Mouse (Mus musculus) liver, embryonic 15.5 days (tissue): Measurements from ENCODE around the gene Cdr2l. TPM values are rescaled to one million over a fixed set of nuclear protein-coding genes. Genes with fewer than 3 reads are reported as not detected.

Experiments used
- ATAC-seq: fragments of 200-750 bp; cut with Nextera tagmentation; 2 replicates; pipeline ENCODE4 v1.8.0; 2017; ENCODE audit warnings: moderate number of reproducible peaks, mild to moderate bottlenecking, moderate library complexity; ENCODE audit not compliant: insufficient read depth
- H3K27ac ChIP-seq: fragments of 300-500 bp; sonication (generic); replicated peaks from 2 replicates; pipeline ENCODE4 v1.5.1; 2015; ENCODE audit warnings: mild to moderate bottlenecking, inconsistent platforms
- H3K27me3 ChIP-seq: fragments of 300-500 bp; sonication (generic); 2 replicates; pipeline ENCODE4 v1.6.1; 2015; ENCODE audit warnings: mild to moderate bottlenecking, inconsistent platforms
- H3K36me3 ChIP-seq: fragments of 300-500 bp; sonication (generic); replicated peaks from 2 replicates; pipeline ENCODE4 v1.6.1; 2015; ENCODE audit warnings: moderate library complexity, mild to moderate bottlenecking, inconsistent platforms
- H3K4me1 ChIP-seq: fragments of 300-500 bp; sonication (generic); replicated peaks from 2 replicates; pipeline ENCODE4 v1.6.1; 2015; ENCODE audit warnings: inconsistent platforms
- H3K4me2 ChIP-seq: fragments of 300-500 bp; sonication (generic); 2 replicates; pipeline ENCODE4 v1.6.1; 2015; ENCODE audit warnings: moderate library complexity, mild to moderate bottlenecking, inconsistent platforms
- H3K4me3 ChIP-seq: fragments of 300-500 bp; sonication (generic); replicated peaks from 2 replicates; pipeline ENCODE4 v1.5.1; 2015; ENCODE audit warnings: mild to moderate bottlenecking, inconsistent platforms
- H3K9ac ChIP-seq: fragments of 300-500 bp; sonication (generic); 2 replicates; pipeline ENCODE4 v1.6.1; 2015; ENCODE audit warnings: moderate library complexity, mild to moderate bottlenecking, inconsistent platforms
- H3K9me3 ChIP-seq: fragments of 300-500 bp; sonication (generic); replicated peaks from 2 replicates; pipeline ENCODE4 v1.6.1; 2016; ENCODE audit warnings: inconsistent platforms
- WGBS: fragments of 180-500 bp; shearing (Covaris S2); methylation state at CpG from one replicate; pipeline ENCODE4 v1.1.7; 2015; ENCODE audit warnings: mixed read lengths; ENCODE audit not compliant: insufficient replicate concordance; 5-methylcytosine and 5-hydroxymethylcytosine counted together
- polyA plus RNA-seq: library from polyadenylated mRNA; unstranded; fragments of >200 nt; fragmentation: Nextera tagmentation; extraction: Ambion mirVana; gene quantifications from 2 replicates; pipeline ENCODE4 v1.2.1, GENCODE M21; 2015

Cdr2l gene
- polyA plus RNA-seq, 1 experiment from 2014 or later, result 1.2 TPM

GRCm38 (mm10) chr11:115371354-115371753 lies 10.4 kb upstream of the Cdr2l start:
- Histone ChIP-seq H3K9me3 (no peaks in the 10 kb centered on the region), H3K9ac (no peak overlapping the region), H3K4me3 (no peak overlapping the region), H3K4me1 (peaks cover 15% of the 10 kb centered on the region), H3K36me3 (no peaks in the 10 kb centered on the region), H3K27ac (no peak overlapping the region), H3K27me3 (peaks cover 92% of the 10 kb centered on the region), H3K4me2 (no peak overlapping the region)
- 51% methylated on average over 8 of the region's 8 CpGs for WGBS
- ATAC-seq, result no peak

- 30% methylated on average over 1 of the region's 1 CpGs for WGBS
- Histone ChIP-seq H3K4me1 (peaks cover 12% of the 10 kb centered on the region), H3K4me2 (no peak overlapping the region), H3K4me3 (no peak overlapping the region), H3K27me3 (peaks cover 90% of the 10 kb centered on the region), H3K9me3 (no peaks in the 10 kb centered on the region), H3K9ac (no peak overlapping the region), H3K36me3 (no peaks in the 10 kb centered on the region), H3K27ac (no peak overlapping the region)
- ATAC-seq, result no peak
Measured at GRCm38 (mm10) chr11:115372015-115372414, 9.7 kb upstream of the Cdr2l start.

GRCm38 (mm10) chr11:115372737-115373136 lies 9.0 kb upstream of the Cdr2l start:
- H3K27me3 ChIP-seq, result peaks cover 89% of the 10 kb centered on the region
- H3K36me3 ChIP-seq, result no peaks in the 10 kb centered on the region
- H3K4me1 ChIP-seq, result peaks cover 4% of the 10 kb centered on the region
- no peak overlapping the region for H3K27ac ChIP-seq
- H3K9ac ChIP-seq, result no peak overlapping the region
- H3K4me2 ChIP-seq, result no peak overlapping the region
- no peaks in the 10 kb centered on the region for H3K9me3 ChIP-seq
- H3K4me3 ChIP-seq, result no peak overlapping the region
- 31% methylated on average over 2 of the region's 2 CpGs for WGBS
- ATAC-seq, result no peak

GRCm38 (mm10) chr11:115373805-115374694 lies 7.7 kb upstream of the Cdr2l start:
- H3K4me2 ChIP-seq, result peak overlapping the region; percentile 39
- H3K27me3 ChIP-seq, result peaks cover 88% of the 10 kb centered on the region
- ATAC-seq, result no peak
- H3K4me1 ChIP-seq, result 0 out of 2 replicates have a peak, but pooled peaks cover 3% of the 10 kb centered on the region
- H3K4me3 ChIP-seq, result peak overlapping the region; percentile 26
- H3K9ac ChIP-seq, result no peak overlapping the region
- WGBS, result 3% methylated on average over 30 of the region's 30 CpGs
- H3K9me3 ChIP-seq, result no peaks in the 10 kb centered on the region
- no peak overlapping the region for H3K27ac ChIP-seq
- H3K36me3 ChIP-seq, result no peaks in the 10 kb centered on the region

GRCm38 (mm10) chr11:115374695-115375425 lies 6.9 kb upstream of the Cdr2l start:
- Histone ChIP-seq H3K9ac (no peak overlapping the region), H3K9me3 (no peaks in the 10 kb centered on the region), H3K4me1 (0 out of 2 replicates have a peak, but pooled peaks cover 3% of the 10 kb centered on the region), H3K27me3 (peaks cover 87% of the 10 kb centered on the region), H3K4me3 (no peak overlapping the region), H3K27ac (no peak overlapping the region), H3K36me3 (no peaks in the 10 kb centered on the region), H3K4me2 (no peak overlapping the region)
- 46% methylated on average over 12 of the region's 12 CpGs for WGBS
- no peak for ATAC-seq

- no peak for ATAC-seq
- Histone ChIP-seq H3K27ac (no peak overlapping the region), H3K9me3 (no peaks in the 10 kb centered on the region), H3K9ac (no peak overlapping the region), H3K4me1 (0 out of 2 replicates have a peak, but pooled peaks cover 3% of the 10 kb centered on the region), H3K36me3 (no peaks in the 10 kb centered on the region), H3K4me3 (no peak overlapping the region), H3K4me2 (no peak overlapping the region), H3K27me3 (peaks cover 87% of the 10 kb centered on the region)
- WGBS, result 56% methylated on average over 7 of the region's 7 CpGs
Measured at GRCm38 (mm10) chr11:115376722-115377121, 5.0 kb upstream of the Cdr2l start.

GRCm38 (mm10) chr11:115377254-115377653 lies 4.5 kb upstream of the Cdr2l start:
- no peaks in the 10 kb centered on the region for H3K9me3 ChIP-seq
- no peak overlapping the region for H3K4me2 ChIP-seq
- ATAC-seq, result no peak
- H3K27me3 ChIP-seq, result peaks cover 87% of the 10 kb centered on the region
- no peak overlapping the region for H3K4me3 ChIP-seq
- no peak overlapping the region for H3K27ac ChIP-seq
- 64% methylated on average over 4 of the region's 4 CpGs for WGBS
- no peaks in the 10 kb centered on the region for H3K36me3 ChIP-seq
- peaks cover 5% of the 10 kb centered on the region; the same call in 1 of the 2 replicates for H3K4me1 ChIP-seq
- no peak overlapping the region for H3K9ac ChIP-seq

- 59% methylated on average over 7 of the region's 7 CpGs for WGBS
- Histone ChIP-seq H3K36me3 (no peaks in the 10 kb centered on the region), H3K27me3 (peaks cover 90% of the 10 kb centered on the region), H3K4me1 (peaks cover 9% of the 10 kb centered on the region; the same call in 1 of the 2 replicates), H3K27ac (no peak overlapping the region), H3K9me3 (no peaks in the 10 kb centered on the region), H3K9ac (no peak overlapping the region), H3K4me2 (no peak overlapping the region), H3K4me3 (no peak overlapping the region)
- no peak for ATAC-seq
Measured at GRCm38 (mm10) chr11:115377854-115378253, 3.9 kb upstream of the Cdr2l start.

- peak overlapping the region; percentile 69 for H3K4me2 ChIP-seq
- no peak for ATAC-seq
- peaks cover 84% of the 10 kb centered on the region for H3K27me3 ChIP-seq
- H3K9me3 ChIP-seq, result no peaks in the 10 kb centered on the region
- 41% methylated on average over 9 of the region's 9 CpGs for WGBS
- no peaks in the 10 kb centered on the region for H3K36me3 ChIP-seq
- no peak overlapping the region for H3K9ac ChIP-seq
- peaks cover 5% of the 10 kb centered on the region; the same call in 1 of the 2 replicates for H3K4me1 ChIP-seq
- no peak overlapping the region for H3K4me3 ChIP-seq
- H3K27ac ChIP-seq, result no peak overlapping the region
Measured at GRCm38 (mm10) chr11:115381276-115381675, 440 bp upstream of the Cdr2l start.

- WGBS, result 33% methylated on average over 5 of the region's 5 CpGs
- Histone ChIP-seq H3K4me2 (peak overlapping the region; percentile 69), H3K4me3 (peak overlapping the region; percentile 55), H3K27me3 (peaks cover 71% of the 10 kb centered on the region), H3K27ac (no peak overlapping the region), H3K4me1 (peaks cover 5% of the 10 kb centered on the region; the same call in 1 of the 2 replicates), H3K9ac (no peak overlapping the region), H3K9me3 (no peaks in the 10 kb centered on the region), H3K36me3 (no peaks in the 10 kb centered on the region)
- ATAC-seq, result no peak
Measured at GRCm38 (mm10) chr11:115382891-115383290, 1.2 kb downstream of the Cdr2l start.
